Mouse (Mus musculus) stomach, embryonic 14.5 days (tissue): Measurements from ENCODE around the gene Slx. TPM values are rescaled to one million over a fixed set of nuclear protein-coding genes. Genes with fewer than 3 reads are reported as not detected.
"Not testable (repeated sequence)": the region's sequence is repeated elsewhere in the genome, so short reads cannot be mapped to it uniquely, and the experiment has no call there.

ENCODE experiments used
- ATAC-seq: fragments of 200-750 bp; cut with Nextera tagmentation; 2 replicates; pipeline ENCODE4 v1.8.0; 2017; ENCODE audit warnings: low read depth, moderate TSS enrichment; ENCODE audit not compliant: insufficient number of reproducible peaks, insufficient read depth, low FRiP score
- H3K27ac ChIP-seq: fragments of 300-500 bp; sonication (generic); 2 replicates; pipeline ENCODE4 v1.5.1; 2014; ENCODE audit warnings: mild to moderate bottlenecking, low read length, moderate library complexity, mixed read lengths
- H3K27me3 ChIP-seq: fragments of 300-500 bp; sonication (generic); 2 replicates; pipeline ENCODE4 v1.6.1; 2014; ENCODE audit warnings: low read length, control low read depth, mixed read lengths; ENCODE audit not compliant: control insufficient read depth, insufficient read depth
- H3K36me3 ChIP-seq: fragments of 300-500 bp; sonication (generic); 2 replicates; pipeline ENCODE4 v1.6.1; 2014; ENCODE audit warnings: mild to moderate bottlenecking, control low read depth, low read length, moderate library complexity, mixed read lengths; ENCODE audit not compliant: control insufficient read depth, insufficient read depth
- H3K4me1 ChIP-seq: fragments of 300-500 bp; sonication (generic); 2 replicates; pipeline ENCODE4 v1.6.1; 2014; ENCODE audit warnings: low read length, control low read depth, mixed read lengths; ENCODE audit not compliant: control insufficient read depth, insufficient read depth
- H3K4me2 ChIP-seq: fragments of 300-500 bp; sonication (generic); replicated peaks from 2 replicates; pipeline ENCODE4 v1.6.1; 2014; ENCODE audit warnings: low read depth, low read length, control low read depth
- H3K4me3 ChIP-seq: fragments of 300-500 bp; sonication (generic); 2 replicates; pipeline ENCODE4 v1.5.1; 2014; ENCODE audit warnings: low read depth, low read length, control low read depth
- H3K9ac ChIP-seq: fragments of 300-500 bp; sonication (generic); replicated peaks from 2 replicates; pipeline ENCODE4 v1.6.1; 2014; ENCODE audit warnings: low read depth, mild to moderate bottlenecking, control low read depth, low read length, moderate library complexity, mixed read lengths
- H3K9me3 ChIP-seq: fragments of 300-500 bp; sonication (generic); 2 replicates; pipeline ENCODE4 v1.6.1; 2016; ENCODE audit warnings: low read depth, low read length, control low read depth; ENCODE audit not compliant: control insufficient read depth
- WGBS: fragments of 180-500 bp; shearing (Covaris S2); extraction: QIAGEN DNeasy Blood & Tissue Kit; methylation state at CpG from one replicate; pipeline ENCODE4 v1.1.7; 2014; 5-methylcytosine and 5-hydroxymethylcytosine counted together
- microRNA-seq: library from miRNA; unstranded; fragments of <30 nt; microRNA quantifications from one replicate; pipeline ENCODE4, GENCODE M21; 2016
- polyA plus RNA-seq: library from polyadenylated mRNA; unstranded; fragments of >200 nt; fragmentation: Nextera tagmentation; extraction: Ambion mirVana; gene quantifications from 2 replicates; pipeline ENCODE4 v1.2.1, GENCODE M21; 2014

Gene Slx
- not detected in 2 replicates for polyA plus RNA-seq

DNA sequence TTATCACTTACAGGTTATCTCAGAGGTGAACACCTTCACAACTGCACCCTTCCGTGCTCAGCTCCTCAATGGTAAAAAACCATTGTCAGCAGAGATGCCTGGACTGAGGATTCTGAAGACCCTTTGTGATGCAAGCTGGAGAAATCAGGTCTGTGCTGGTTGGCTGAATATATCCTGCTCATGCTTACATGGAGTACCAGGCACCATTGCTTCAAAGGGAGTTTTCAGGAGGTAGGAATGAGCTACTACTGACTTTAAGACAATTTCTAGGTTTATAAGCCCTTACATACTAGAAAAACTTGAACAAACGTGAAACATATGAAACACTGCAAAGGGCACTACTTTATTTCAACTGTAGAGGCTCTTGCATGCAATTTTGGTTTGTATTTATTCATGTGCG, at the start of gene Slx:
Gene Slx (minus strand): TSS at position 101 of the 400 bp plus-strand sequence.
- ATAC-seq: not testable (repeated sequence)

More for the DNA sequence above, at the start of gene Slx:
- not testable (repeated sequence) for H3K4me3 ChIP-seq, H3K4me1 ChIP-seq, H3K27me3 ChIP-seq, H3K36me3 ChIP-seq, H3K9me3 ChIP-seq, H3K4me2 ChIP-seq, H3K27ac ChIP-seq, H3K9ac ChIP-seq
- WGBS: 72% methylated on average over 3 of the region's 3 CpGs

Small RNA genes lying within 50 kb of the gene (microRNA-seq; reads per million reads assigned to microRNA genes)
- not detected for gene Gm27341

Other genes starting within 250 kb of the Slx start
- gene Gm2030, start 235.5 kb downstream of the Slx start, polyA plus RNA-seq: not detected in 2 replicates
- not detected in 2 replicates for gene Gm14525, start 157.1 kb upstream of the Slx start, polyA plus RNA-seq